Mouse (Mus musculus): ENCODE measurements around the gene Camkmt. TPM values are rescaled to one million over a fixed set of nuclear protein-coding genes. Genes with fewer than 3 reads are reported as not detected.

Camkmt gene
- polyA plus RNA-seq, 1 experiment from 2014 or later, result 20.4 TPM

- no peaks in the 10 kb centered on the region for H3K4me1 ChIP-seq (replicated peaks; ENCODE audit: control insufficient read depth, insufficient read depth, low read length)
- H3K36me3 ChIP-seq (replicated peaks; ENCODE audit: control insufficient read depth, insufficient read depth), result no peaks in the 10 kb centered on the region
- H3K4me2 ChIP-seq (replicated peaks), result no peak overlapping the region
- H3K9me3 ChIP-seq (ENCODE audit: control insufficient read depth, low read length), result no peaks in the 10 kb centered on the region
- H3K9ac ChIP-seq, result no peak overlapping the region
- no peak overlapping the region for H3K4me3 ChIP-seq (replicated peaks; ENCODE audit: low read length)
- no peaks in the 10 kb centered on the region for H3K27me3 ChIP-seq (ENCODE audit: control insufficient read depth, insufficient read depth, low read length)
- H3K27ac ChIP-seq, result no peak overlapping the region
- 90% methylated on average over 4 of the region's 4 CpGs for WGBS
- ATAC-seq (ENCODE audit: low FRiP score) (no peak), DNase-seq (ENCODE audit: low spot score) (no peak)
These were observed 416.7 kb downstream of the Camkmt start for GRCm38 (mm10) chr17:85507089-85507460.

Other genes with a start within 250 kb of the Camkmt start
- gene Ppm1b, start 133.8 kb upstream of the Camkmt start, polyA plus RNA-seq (2014; fragmentation: Nextera tagmentation; extraction: Ambion mirVana), result 85.9 and 91.6 TPM in 2 replicates
- 0.25 and 0.27 TPM in 2 replicates for gene Slc3a1, start 62.2 kb upstream of the Camkmt start, polyA plus RNA-seq (2014; fragmentation: Nextera tagmentation; extraction: Ambion mirVana)
- gene Prepl, start 311 bp upstream of the Camkmt start, polyA plus RNA-seq (2014; fragmentation: Nextera tagmentation; extraction: Ambion mirVana), result 161 and 200 TPM in 2 replicates